Mouse (Mus musculus): ENCODE measurements around the gene Mup10.
"Not testable (repeated sequence)": the region's sequence is repeated elsewhere in the genome, so short reads cannot be mapped to it uniquely, and the experiment has no call there.

The Mup10 gene

DNA sequence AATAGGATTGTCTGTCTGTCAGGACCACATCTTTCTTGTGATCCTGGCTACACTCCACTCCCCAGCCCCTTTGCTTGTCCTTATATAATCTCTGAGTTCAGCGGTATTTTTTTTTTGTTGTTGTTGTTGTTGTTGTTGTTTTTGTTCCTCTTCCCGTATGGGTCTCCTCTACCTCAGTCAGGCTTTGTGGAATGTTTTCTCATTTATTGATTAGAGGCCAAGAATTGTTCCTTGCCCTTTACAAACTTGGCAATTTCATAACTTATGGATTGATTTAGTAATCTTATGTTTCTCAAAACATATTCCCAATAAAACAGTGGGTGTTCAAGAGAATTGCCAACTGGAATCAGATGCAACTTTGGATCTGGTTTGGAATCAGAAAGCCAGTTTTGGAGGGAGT lies at the start of gene Mup10:
TSS of gene Mup10 (minus strand) at position 101 of the 400 bp plus-strand sequence.
- DNase-seq (ENCODE audit: low spot score in 2 of 2), result not testable (repeated sequence)

Data from frontal cortex, postnatal 14 days (tissue).